Comparison of ENCODE assay signal across 21 mouse cellular contexts in the genomic region with DNA sequence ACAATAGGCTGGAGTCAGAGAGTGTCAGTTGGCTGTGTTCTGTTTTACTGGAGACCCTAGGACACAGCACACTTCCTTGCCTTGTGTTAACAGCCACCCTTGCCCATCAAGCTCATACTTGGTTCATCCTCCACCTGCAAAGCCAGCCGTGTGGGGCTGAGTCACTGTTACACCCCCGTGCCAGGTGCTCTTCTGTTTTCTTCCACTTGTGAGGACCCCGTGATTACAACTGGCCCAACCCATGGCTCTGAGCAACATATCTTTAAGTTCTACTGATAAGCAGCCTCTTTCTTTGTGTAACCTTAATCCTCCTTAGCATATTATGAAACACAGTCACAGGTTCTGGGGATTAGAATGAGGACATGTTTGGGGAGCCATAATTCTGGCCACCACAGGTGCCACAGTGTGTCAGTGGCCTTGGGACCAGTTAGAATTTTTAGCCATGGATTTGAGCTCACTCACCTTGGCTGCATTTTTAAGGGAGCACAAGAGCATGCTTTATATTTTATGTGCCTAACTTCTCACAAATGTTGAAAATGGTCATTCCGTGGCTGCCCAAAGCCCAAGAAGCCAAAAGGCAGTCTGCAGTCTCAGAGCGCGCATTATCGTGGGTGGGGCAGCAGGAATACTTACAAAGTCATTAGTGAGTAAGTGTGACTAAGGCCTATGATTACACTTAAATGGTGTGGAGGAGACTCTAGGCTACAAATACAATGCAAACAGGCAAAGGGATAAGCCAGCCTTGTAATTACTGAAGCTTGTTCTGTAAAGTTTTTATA. TPM values are rescaled to one million over a fixed set of nuclear protein-coding genes. Genes with fewer than 3 reads are reported as not detected.
"Had no signal": no experiment of that assay in that cellular context is flagged by ENCODE, and none has a peak within 500 bp of the region (broad histone marks: within the 10 kb centered on the region; RNA-seq: fewer than 3 reads in every experiment).

No protein-coding gene starts in this region.

- H3K36me3 ChIP-seq: lung, embryonic 15.5 days; midbrain, embryonic 13.5 days; midbrain, embryonic 15.5 days; neural tube, embryonic 12.5 days; stomach, embryonic 15.5 days had no signal

- H3K9me3 ChIP-seq: lung, embryonic 15.5 days; midbrain, embryonic 13.5 days; midbrain, embryonic 15.5 days; neural tube, embryonic 12.5 days; stomach, embryonic 15.5 days had no signal

- DNase-seq: liver, postnatal 0 days; lung, adult 2 months; lung, postnatal 14 days; lung, postnatal 36 days; right cerebral cortex, postnatal 14 days; thymus, adult 18-20 months; thymus, postnatal 14 days; thymus, postnatal 36 days had no signal

- H3K4me2 ChIP-seq: lung, embryonic 15.5 days; midbrain, embryonic 11.5 days; midbrain, embryonic 13.5 days; midbrain, embryonic 15.5 days; neural tube, embryonic 12.5 days; stomach, embryonic 15.5 days had no signal

- H3K9ac ChIP-seq: liver, postnatal 0 days; lung, embryonic 15.5 days; midbrain, embryonic 13.5 days; midbrain, embryonic 15.5 days; neural tube, embryonic 12.5 days; stomach, embryonic 15.5 days had no signal

- H3K27me3 ChIP-seq: lung, embryonic 15.5 days; midbrain, embryonic 15.5 days; neural tube, embryonic 12.5 days; stomach, embryonic 15.5 days had no signal

- H3K4me3 ChIP-seq: lung, embryonic 15.5 days; megakaryocyte, embryonic 14.5 days; midbrain, embryonic 13.5 days; midbrain, embryonic 15.5 days; neural tube, embryonic 12.5 days; stomach, embryonic 15.5 days had no signal

- H3K27ac ChIP-seq: lung, embryonic 15.5 days; macrophage; midbrain, embryonic 13.5 days; midbrain, embryonic 15.5 days; neural tube, embryonic 12.5 days; stomach, embryonic 15.5 days had no signal

- H3K4me1 ChIP-seq: lung, embryonic 15.5 days; midbrain, embryonic 13.5 days; midbrain, embryonic 15.5 days; neural tube, embryonic 12.5 days; stomach, embryonic 15.5 days had no signal

- ATAC-seq: liver, postnatal 0 days; lung, postnatal 0 days; midbrain, embryonic 13.5 days; midbrain, embryonic 15.5 days had no signal

RNA-seq across cellular contexts. Expression of a gene that starts 25.2 kb away (rescaled TPM):
- total RNA-seq: monocyte, adult 5-6 weeks; neutrophil, adult 5-6 weeks had no signal
- polyA plus RNA-seq: midbrain, embryonic 11.5 days; midbrain, embryonic 13.5 days; midbrain, embryonic 15.5 days; midbrain, postnatal 0 days; neural tube, embryonic 14.5 days had no signal
